Mouse (Mus musculus): ENCODE measurements around the gene Slc35g2. TPM values are rescaled to one million over a fixed set of nuclear protein-coding genes. Genes with fewer than 3 reads are reported as not detected.

Gene Slc35g2
- total RNA-seq, 2 experiments from 2014 or later, result 19.9 to 20.3 TPM

Other genes starting within 250 kb of the Slc35g2 start
- 1 to 10 TPM; 3.9 to 4.2 TPM for gene Il20rb, start 84.3 kb downstream of the Slc35g2 start, total RNA-seq (2021)
- 10 to 100 TPM; 35.8 to 36.5 TPM for gene Nck1, start 25.0 kb downstream of the Slc35g2 start, total RNA-seq (2021)
- 10 to 100 TPM; 64.9 to 68.0 TPM for gene Stag1, start 26.7 kb upstream of the Slc35g2 start, total RNA-seq (2021)